Mouse (Mus musculus) small intestine, adult 2 months (tissue): ENCODE measurements around the gene Gtpbp6.
"Not testable (repeated sequence)": the region's sequence is repeated elsewhere in the genome, so short reads cannot be mapped to it uniquely, and the experiment has no call there.

Experiments used
- CTCF ChIP-seq: fragments of 200-500 bp; IDR thresholded peaks from 2 replicates; pipeline ENCODE4 v1.5.1; 2012; ENCODE audit warnings: low read depth, mild to moderate bottlenecking, control low read depth, inconsistent platforms, low read length, moderate library complexity, mixed read lengths; ENCODE audit not compliant: insufficient replicate concordance, insufficient read length; ENCODE audit errors: extremely low read depth
- POLR2A ChIP-seq: fragments of 200-500 bp; IDR thresholded peaks from 2 replicates; pipeline ENCODE4 v1.6.1; 2012; ENCODE audit warnings: low read depth, mild to moderate bottlenecking, control low read depth, inconsistent platforms, low read length, moderate library complexity

GRCm38 (mm10) chr5:110072413-110072812, 35.6 kb downstream of the Gtpbp6 start, which contains the start of gene Gm17655:
- TF ChIP-seq POLR2A, CTCF: not testable (repeated sequence)
